In the genomic region with DNA sequence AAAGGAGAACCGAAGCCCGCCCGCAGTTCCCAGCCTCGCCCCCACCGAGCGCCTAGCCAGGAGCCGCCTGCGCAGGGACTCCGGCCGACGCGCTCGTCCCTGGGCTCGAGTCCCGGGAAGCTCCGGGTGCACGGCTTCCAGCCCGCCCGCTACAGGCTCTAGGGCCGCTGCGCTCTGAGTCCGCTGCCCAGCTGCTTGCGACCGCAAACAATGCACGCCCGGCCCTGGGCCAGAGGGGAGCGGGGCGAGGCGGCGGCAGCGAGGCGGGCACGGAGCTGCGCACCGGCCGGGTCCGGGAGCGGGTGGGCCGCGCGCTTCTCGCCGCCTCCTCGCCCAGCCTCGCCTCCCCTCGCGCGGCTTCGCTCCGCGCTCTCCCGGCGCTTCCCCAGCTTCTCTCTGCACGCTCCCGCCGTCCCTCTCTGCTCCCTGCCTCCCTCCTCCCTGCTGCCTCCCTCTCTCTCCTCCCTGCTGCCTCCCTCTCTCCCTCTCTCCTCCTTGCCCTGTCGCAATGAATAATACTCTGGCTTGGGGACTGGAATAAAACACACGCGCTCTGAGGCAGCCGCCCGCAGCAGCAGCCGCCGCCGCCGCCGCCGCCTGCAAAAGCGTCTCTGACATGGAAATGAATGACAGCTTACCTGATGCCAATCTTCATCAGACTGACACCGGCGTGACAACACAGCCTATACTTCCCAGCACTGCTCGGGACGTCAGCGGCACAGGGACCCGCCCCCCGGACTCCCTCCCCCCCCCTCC, we compare ENCODE assay signal across 8 mouse cellular contexts. TPM values are rescaled to one million over a fixed set of nuclear protein-coding genes. Genes with fewer than 3 reads are reported as not detected.
DNase-seq lines count a peak whose midpoint lies in the region; ATAC-seq and TF ChIP-seq lines count a peak whose summit lies in the region.

No protein-coding gene starts in this region.

- H3K9ac ChIP-seq in forebrain, embryonic 13.5 days = peak overlapping the region; percentile 96
- peak overlapping the region; percentile 85 for H3K9ac ChIP-seq in heart, embryonic 16.5 days (ENCODE audit: low read length)
- peak overlapping the region; percentile 82 for H3K9ac ChIP-seq in liver, adult 2 months (ENCODE audit: low read depth, low read length)

- TF ChIP-seq POLR2A in liver, adult 2 months (IDR thresholded peaks at IDR 0.05; ENCODE audit: extremely low read depth, insufficient read depth, low read length) = no peak

- peak overlapping the region; percentile 81 for H3K4me2 ChIP-seq in forebrain, embryonic 13.5 days
- peak overlapping the region; percentile 94 for H3K4me2 ChIP-seq in heart, embryonic 16.5 days (ENCODE audit: low read depth, low read length)

- 0 out of 2 replicates have a peak overlapping the region, but pooled peaks have one; percentile 18 for H3K27ac ChIP-seq in brown adipose tissue, adult 24 weeks (replicated peaks; ENCODE audit: low read depth, low read length)
- peak overlapping the region; percentile 100 for H3K27ac ChIP-seq in forebrain, embryonic 13.5 days
- peak overlapping the region; percentile 88 for H3K27ac ChIP-seq in heart, embryonic 16.5 days (ENCODE audit: low read length)
- H3K27ac ChIP-seq in liver, adult 2 months (replicated peaks; ENCODE audit: insufficient read depth, low read depth, low read length) = peak overlapping the region; percentile 28

- H3K79me2 ChIP-seq in liver, adult 2 months (ENCODE audit: control insufficient read depth, insufficient read depth, low read length) = no peaks in the 10 kb centered on the region

- H3K4me1 ChIP-seq in E14TG2a.4 (replicated peaks; ENCODE audit: low read depth, low read length) = peaks cover 34% of the 10 kb centered on the region
- H3K4me1 ChIP-seq in brown adipose tissue, adult 24 weeks (ENCODE audit: control insufficient read depth, insufficient read depth, insufficient read length, low read length) = no peaks in the 10 kb centered on the region
- H3K4me1 ChIP-seq in forebrain, embryonic 13.5 days = peaks cover 33% of the 10 kb centered on the region
- H3K4me1 ChIP-seq in heart, embryonic 16.5 days (ENCODE audit: control insufficient read depth, insufficient read depth, low read length) = peaks cover 6% of the 10 kb centered on the region
- peaks cover 7% of the 10 kb centered on the region; the same call in 1 of the 2 replicates for H3K4me1 ChIP-seq in liver, adult 2 months (ENCODE audit: control insufficient read depth, insufficient read depth, low read length)

- H3K36me3 ChIP-seq in E14TG2a.4 (ENCODE audit: insufficient read depth, low read length) = no peaks in the 10 kb centered on the region
- H3K36me3 ChIP-seq in forebrain, embryonic 13.5 days (ENCODE audit: poor library complexity, severe bottlenecking) = no peaks in the 10 kb centered on the region
- no peaks in the 10 kb centered on the region for H3K36me3 ChIP-seq in heart, embryonic 16.5 days (ENCODE audit: control insufficient read depth, insufficient read depth)
- H3K36me3 ChIP-seq in liver, adult 2 months (ENCODE audit: control insufficient read depth, insufficient read depth, low read length) = no peaks in the 10 kb centered on the region

- peak; percentile 95 for ATAC-seq in forebrain, embryonic 13.5 days
- ATAC-seq in heart, embryonic 16.5 days (replicated peaks; ENCODE audit: extremely low read depth, insufficient read depth, low FRiP score) = peak; percentile 81

- WGBS in forebrain, embryonic 13.5 days = under 1% methylated on average over 73 of the region's 75 CpGs
- under 1% methylated on average over 57 of the region's 75 CpGs for WGBS in heart, embryonic 16.5 days
- under 1% methylated on average over 67 of the region's 75 CpGs for WGBS in liver, adult 2 months

- H3K4me3 ChIP-seq in E14TG2a.4 (replicated peaks; ENCODE audit: low read length) = peak overlapping the region; percentile 82
- peak overlapping the region; percentile 55 for H3K4me3 ChIP-seq in brown adipose tissue, adult 24 weeks (ENCODE audit: insufficient read depth, low read depth, low read length)
- peak overlapping the region; percentile 78 for H3K4me3 ChIP-seq in forebrain, embryonic 13.5 days
- H3K4me3 ChIP-seq in heart, embryonic 16.5 days (ENCODE audit: low read length) = peak overlapping the region; percentile 77
- H3K4me3 ChIP-seq in liver, adult 2 months (ENCODE audit: insufficient read depth, low read depth, low read length) = peak overlapping the region; percentile 64

- TF ChIP-seq CTCF in E14TG2a.4 (conservative IDR thresholded peaks at IDR 0.05; ENCODE audit: low read length) = no peak
- no peak for TF ChIP-seq CTCF in liver, adult 2 months (IDR thresholded peaks at IDR 0.05; ENCODE audit: low read depth, low read length)

- DNase-seq in kidney, postnatal 10 days = peak; percentile 80
- peak; percentile 43 for DNase-seq in liver, adult 2 months (ENCODE audit: extremely low read depth, low read depth, low spot score)
- peak; percentile 53 for DNase-seq in naive thymus-derived CD4-positive, alpha-beta T cell, adult 2 months (ENCODE audit: low read depth)
- DNase-seq in thymus, postnatal 14 days = peak; percentile 44

- peaks cover 60% of the 10 kb centered on the region for H3K27me3 ChIP-seq in E14TG2a.4 (ENCODE audit: insufficient read depth, low read length)
- H3K27me3 ChIP-seq in forebrain, embryonic 13.5 days = peaks cover 5% of the 10 kb centered on the region; the same call in 1 of the 2 replicates
- 0 out of 2 replicates have a peak, but pooled peaks cover 4% of the 10 kb centered on the region for H3K27me3 ChIP-seq in heart, embryonic 16.5 days (ENCODE audit: control insufficient read depth, insufficient read depth, low read length)
- H3K27me3 ChIP-seq in liver, adult 2 months (ENCODE audit: control insufficient read depth, insufficient read depth, low read length) = peaks cover 2% of the 10 kb centered on the region; the same call in 1 of the 2 replicates

- no peaks in the 10 kb centered on the region for H3K9me3 ChIP-seq in E14TG2a.4 (ENCODE audit: low read length)
- H3K9me3 ChIP-seq in forebrain, embryonic 13.5 days (replicated peaks) = no peaks in the 10 kb centered on the region
- no peaks in the 10 kb centered on the region for H3K9me3 ChIP-seq in heart, embryonic 16.5 days (replicated peaks; ENCODE audit: control insufficient read depth, low read length)

RNA-seq across cellular contexts. Expression of a gene that starts 0.4 kb away (rescaled TPM):
- 0.92 and 1.7 TPM in 2 replicates for polyA plus RNA-seq in brown adipose tissue, adult 24 weeks (2012; ENCODE audit: insufficient read depth, insufficient read length, missing spikeins)
- 18.7 and 23.4 TPM in 2 replicates for polyA plus RNA-seq in forebrain, embryonic 13.5 days (2015; fragmentation: Nextera tagmentation; extraction: Ambion mirVana)
- polyA plus RNA-seq in heart, embryonic 16.5 days (2015; fragmentation: Nextera tagmentation; extraction: Ambion mirVana) = 3.9 and 4.6 TPM in 2 replicates
- total RNA-seq in liver, adult 2 months (2014; rRNA removed) = 0.09 and 0.13 TPM in 2 replicates
- polyA plus RNA-seq in liver, adult 2 months (2012; rRNA removed) = 0.42 and 0.46 TPM in 2 replicates

Comparison
In these comparisons a context has a peak if more than half of its experiments do, and no peak if none do; other contexts are left out.
1. Peak in every context shown above with its lines: DNase-seq, ATAC-seq, H3K4me3 ChIP-seq and H3K27ac ChIP-seq.
2. H3K27ac ChIP-seq: peak in every context shown above with its lines; median percentile 100 in forebrain, embryonic 13.5 days; 88 in heart, embryonic 16.5 days; 28 in liver, adult 2 months; 18 in brown adipose tissue, adult 24 weeks.